Mouse (Mus musculus) left cerebral cortex, postnatal 36 days (tissue): ENCODE data around the gene Fgf23. TPM values are rescaled to one million over a fixed set of nuclear protein-coding genes. Genes with fewer than 3 reads are reported as not detected.

Source experiments
- DNase-seq, 2 experiments: peaks; one replicate each; pipeline ENCODE4 v3.0.0; 2021 to 2022; ENCODE audit warnings: low spot score in 2 of 2, mixed read lengths in 1 of 2
- intact Hi-C: fragments of 180-260 bp; cut with DNase I; formaldehyde crosslinking; loops from one replicate; pipeline ENCODE4 v1.15.1; 2025
- total RNA-seq, 2 experiments: library from RNA; stranded (reverse); gene quantifications; 2 replicates each; pipeline ENCODE4 v1.2.3; 2021

Fgf23 gene
- 1 to 10 TPM in 1 of 2 experiments, under 1 TPM in 1; 0.39 to 1.1 TPM for total RNA-seq

GRCm38 (mm10) chr6:127072817-127073216, at the start of gene Fgf23:
Gene Fgf23 (plus strand): TSS chr6:127072902.
- no peak for DNase-seq
- intact Hi-C loops = no loop called here

- DNase-seq = no peak
- intact Hi-C loops = no loop called here
Observed at GRCm38 (mm10) chr6:127024836-127025235, 47.9 kb upstream of the Fgf23 start.

- intact Hi-C loops = no loop called here
- no peak for DNase-seq
Observed at GRCm38 (mm10) chr6:127034760-127035159, 37.9 kb upstream of the Fgf23 start.

GRCm38 (mm10) chr6:127044909-127045308, 27.8 kb upstream of the Fgf23 start:
- intact Hi-C loops = no loop called here

GRCm38 (mm10) chr6:127050847-127051246, 21.9 kb upstream of the Fgf23 start:
- intact Hi-C loops = no loop called here
- DNase-seq = no peak

More at GRCm38 (mm10) chr6:127044909-127045308, 27.8 kb upstream of the Fgf23 start:
- DNase-seq = no peak

- intact Hi-C loops = no loop called here
- DNase-seq = no peak
Observed at GRCm38 (mm10) chr6:127056990-127057588, 15.6 kb upstream of the Fgf23 start.

GRCm38 (mm10) chr6:127059975-127060374, 12.7 kb upstream of the Fgf23 start:
- intact Hi-C loops = no loop called here
- no peak for DNase-seq

- no peak for DNase-seq
- intact Hi-C loops = no loop called here
Observed at GRCm38 (mm10) chr6:127063915-127064314, 8.8 kb upstream of the Fgf23 start.

GRCm38 (mm10) chr6:127064815-127065214, 7.9 kb upstream of the Fgf23 start:
- DNase-seq = no peak
- intact Hi-C loops = no loop called here

GRCm38 (mm10) chr6:127079867-127080731, 7.4 kb downstream of the Fgf23 start:
- intact Hi-C loops = no loop called here
- peak; percentile 82 to 83 for DNase-seq

- intact Hi-C loops = no loop called here
- no peak for DNase-seq
Observed at GRCm38 (mm10) chr6:127081820-127082219, 9.1 kb downstream of the Fgf23 start.

GRCm38 (mm10) chr6:127086739-127087138, 14.0 kb downstream of the Fgf23 start:
- intact Hi-C loops = no loop called here
- DNase-seq = peak; percentile 29 to 32

- intact Hi-C loops = no loop called here
- no peak for DNase-seq
Observed at GRCm38 (mm10) chr6:127094565-127094964, 21.9 kb downstream of the Fgf23 start.

GRCm38 (mm10) chr6:127103506-127104275, 31.0 kb downstream of the Fgf23 start:
- intact Hi-C loops = no loop called here
- no peak for DNase-seq

- DNase-seq = no peak
- intact Hi-C loops = no loop called here
Observed at GRCm38 (mm10) chr6:127104396-127105029, 31.8 kb downstream of the Fgf23 start.

- intact Hi-C loops = no loop called here
- no peak for DNase-seq
Observed at GRCm38 (mm10) chr6:127105107-127105506, 32.4 kb downstream of the Fgf23 start.

GRCm38 (mm10) chr6:127106189-127106588, 33.5 kb downstream of the Fgf23 start:
- intact Hi-C loops = no loop called here
- DNase-seq = no peak

- intact Hi-C loops = no loop called here
- no peak for DNase-seq
Observed at GRCm38 (mm10) chr6:127106726-127107125, 34.0 kb downstream of the Fgf23 start.

GRCm38 (mm10) chr6:127107413-127107812, 34.7 kb downstream of the Fgf23 start:
- intact Hi-C loops = no loop called here
- no peak for DNase-seq
